Comparison of ENCODE assay signal across 12 mouse cellular contexts in genomic region chr15:97186034-97186433, GRCm38 (mm10).
A peak's percentile ranks its signal among the peaks of the same experiment; 100 is the strongest.
DNase-seq lines count a peak whose midpoint lies in the region; ATAC-seq and TF ChIP-seq lines count a peak whose summit lies in the region.
"Had no signal": no experiment of that assay in that cellular context is flagged by ENCODE, and none has a peak within 500 bp of the region (broad histone marks: within the 10 kb centered on the region; RNA-seq: fewer than 3 reads in every experiment).

No protein-coding gene starts in this region.

- peaks cover 0 to 2% of the 10 kb centered on the region in 2 experiments; a peak in 1 of 4 replicates for H3K4me1 ChIP-seq in ES-E14 (ENCODE audit: control insufficient read depth in 2 of 2, insufficient read depth in 2 of 2, low read length in 2 of 2, poor library complexity in 1 of 2)
- H3K4me1 ChIP-seq in lung, embryonic 15.5 days: peaks cover 3% of the 10 kb centered on the region
- H3K4me1 ChIP-seq: liver, embryonic 13.5 days had no signal

- H3K36me3 ChIP-seq in ES-E14 (ENCODE audit: control insufficient read depth, insufficient read depth, low read length, poor library complexity, severe bottlenecking): no peaks in the 10 kb centered on the region
- no peaks in the 10 kb centered on the region for H3K36me3 ChIP-seq in lung, embryonic 15.5 days
- H3K36me3 ChIP-seq: heart, embryonic 10.5 days; liver, embryonic 13.5 days had no signal

- WGBS in lung, embryonic 15.5 days: 37% methylated on average over 8 of the region's 8 CpGs

- H3K9me3 ChIP-seq in ES-E14 (ENCODE audit: control insufficient read depth, insufficient read depth, low read depth, low read length): no peaks in the 10 kb centered on the region
- H3K9me3 ChIP-seq in lung, embryonic 15.5 days: no peaks in the 10 kb centered on the region
- H3K9me3 ChIP-seq: heart, embryonic 10.5 days; liver, embryonic 13.5 days had no signal

- no peak overlapping the region for H3K4me3 ChIP-seq in ES-E14 (ENCODE audit: insufficient read depth in 1 of 2, low read depth in 1 of 2, low read length in 2 of 2, poor library complexity in 1 of 2, severe bottlenecking in 1 of 2)
- no peak overlapping the region for H3K4me3 ChIP-seq in lung, embryonic 15.5 days
- H3K4me3 ChIP-seq: heart, embryonic 10.5 days; liver, embryonic 13.5 days had no signal

- ATAC-seq in lung, embryonic 15.5 days (ENCODE audit: borderline replicate concordance, extremely low read depth, low FRiP score, low TSS enrichment): peak; percentile 74; the same call in 1 of the 2 replicates
- ATAC-seq in frontal cortex, adult (ENCODE audit: low TSS enrichment): no peak

- H3K9ac ChIP-seq in ES-E14 (ENCODE audit: insufficient read depth, low read depth, low read length, poor library complexity, severe bottlenecking): no peak overlapping the region
- H3K9ac ChIP-seq in lung, embryonic 15.5 days: no peak overlapping the region
- H3K9ac ChIP-seq: liver, embryonic 13.5 days had no signal

- in situ Hi-C loops in ES-E14 (cut with MboI; ENCODE audit: low sequenced_read_pairs in 2 of 2, unreplicated experiment in 2 of 2): no loop called here

- no peak overlapping the region for H3K27ac ChIP-seq in ES-E14 (ENCODE audit: insufficient read depth, low read depth, low read length, poor library complexity, severe bottlenecking)
- H3K27ac ChIP-seq in lung, embryonic 15.5 days: no peak overlapping the region
- H3K27ac ChIP-seq: heart, embryonic 10.5 days; liver, embryonic 13.5 days had no signal

- intact Hi-C loops in gastrocnemius, postnatal 14 days (cut with DNase I; ENCODE audit: low total_unique reads): loop anchor here (5.0 kb wide), 1 partner anchor 214 kb away; no protein-coding TSS in a partner anchor
- intact Hi-C loops in gastrocnemius, postnatal 36 days (cut with DNase I): loop anchor here (5.0 to 10.0 kb wide), 3 partner anchors 49 to 631 kb away; no protein-coding TSS in a partner anchor

- DNase-seq in gastrocnemius, postnatal 14 days: peak; percentile 55
- no peak for DNase-seq in gastrocnemius, postnatal 36 days
- DNase-seq in kidney, postnatal 10 days: peak; percentile 58
- DNase-seq in kidney, adult 8-10 months: no peak
- DNase-seq in ES-E14 (ENCODE audit: low read depth, low spot score): no peak
- no peak for DNase-seq in cerebellum, postnatal 36 days
- DNase-seq: liver, embryonic 13.5 days; thymus, postnatal 4 days had no signal

- H3K27me3 ChIP-seq in lung, embryonic 15.5 days: no peaks in the 10 kb centered on the region
- H3K27me3 ChIP-seq: liver, embryonic 13.5 days had no signal

- no peak overlapping the region for H3K4me2 ChIP-seq in lung, embryonic 15.5 days
- H3K4me2 ChIP-seq: liver, embryonic 13.5 days; midbrain, embryonic 11.5 days had no signal

TF ChIP-seq in ES-E14, 5 proteins besides CTCF, POLR2A, EP300 and RAD21:
- TF ChIP-seq ZC3H11A (IDR thresholded peaks at IDR 0.05; ENCODE audit: borderline replicate concordance, low read depth, low read length): peak; percentile 16; the same call in 1 of the 2 replicates
- TF ChIP-seq ZNF384 (IDR thresholded peaks at IDR 0.05; ENCODE audit: low read depth, low read length): no peak
TF ChIP-seq in ES-E14: peak in this region for 1.

Comparison
In these comparisons a context has a peak if more than half of its experiments do, and no peak if none do; other contexts are left out.
1. DNase-seq: peak in gastrocnemius, postnatal 14 days (single experiment) and kidney, postnatal 10 days (single experiment); none in gastrocnemius, postnatal 36 days (0 of 2), kidney, adult 8-10 months (0 of 2), ES-E14 (single experiment) and cerebellum, postnatal 36 days (0 of 2).